Comparison of ENCODE assay signal across 9 mouse cellular contexts in the genomic region with DNA sequence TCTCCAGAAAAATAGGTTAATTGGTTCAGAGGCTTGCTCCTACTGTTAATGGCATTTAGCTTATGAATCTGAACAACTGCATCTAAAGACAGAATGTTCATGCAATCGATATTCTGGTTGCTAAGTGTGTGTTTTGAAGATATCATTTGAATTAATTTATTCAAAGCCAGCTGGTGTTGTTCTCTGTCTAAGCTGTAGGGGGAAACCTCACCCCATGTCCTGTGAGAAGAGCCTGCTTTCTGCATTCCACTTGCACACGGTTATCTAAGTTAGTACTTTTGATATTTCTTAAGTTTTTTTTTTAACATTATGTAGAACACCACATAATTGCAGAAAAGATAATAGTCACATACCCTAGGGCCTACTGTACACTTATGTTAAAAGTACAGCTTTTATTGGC.
DNase-seq lines count a peak whose midpoint lies in the region; ATAC-seq lines count a peak whose summit lies in the region.
"Had no signal": no experiment of that assay in that cellular context is flagged by ENCODE, and none has a peak within 500 bp of the region (broad histone marks: within the 10 kb centered on the region; RNA-seq: fewer than 3 reads in every experiment).

No protein-coding gene starts in this region.

- 36% methylated on average over 2 of the region's 2 CpGs for WGBS in midbrain, embryonic 11.5 days
- WGBS in midbrain, embryonic 10.5 days: 52% methylated on average over 2 of the region's 2 CpGs
- WGBS in hindbrain, embryonic 12.5 days: 39% methylated on average over 2 of the region's 2 CpGs

- no peaks in the 10 kb centered on the region for H3K36me3 ChIP-seq in midbrain, embryonic 11.5 days (ENCODE audit: control insufficient read depth, insufficient read depth, low read length)
- no peaks in the 10 kb centered on the region for H3K36me3 ChIP-seq in midbrain, embryonic 10.5 days
- no peaks in the 10 kb centered on the region for H3K36me3 ChIP-seq in hindbrain, embryonic 12.5 days
- H3K36me3 ChIP-seq: lung, embryonic 15.5 days had no signal

- no peaks in the 10 kb centered on the region for H3K9me3 ChIP-seq in midbrain, embryonic 11.5 days (ENCODE audit: control insufficient read depth, low read length)
- no peaks in the 10 kb centered on the region for H3K9me3 ChIP-seq in midbrain, embryonic 10.5 days (replicated peaks)
- no peaks in the 10 kb centered on the region for H3K9me3 ChIP-seq in hindbrain, embryonic 12.5 days (replicated peaks)
- H3K9me3 ChIP-seq: lung, embryonic 15.5 days had no signal

- H3K27ac ChIP-seq in midbrain, embryonic 11.5 days (ENCODE audit: low read depth, low read length): no peak overlapping the region
- no peak overlapping the region for H3K27ac ChIP-seq in midbrain, embryonic 10.5 days (replicated peaks)
- H3K27ac ChIP-seq in hindbrain, embryonic 12.5 days: no peak overlapping the region
- H3K27ac ChIP-seq: lung, embryonic 15.5 days had no signal

- DNase-seq in cerebellum, postnatal 14 days: peak; percentile 49 to 55
- DNase-seq in cerebellum, adult 8-10 months: no peak
- DNase-seq in midbrain, embryonic 11.5 days (ENCODE audit: low spot score, missing footprints): peak; percentile 93
- DNase-seq in midbrain, embryonic 10.5 days (ENCODE audit: low spot score): no peak
- peak; percentile 19 to 48 for DNase-seq in frontal cortex, postnatal 10 days (ENCODE audit: low spot score in 2 of 2)
- peak; percentile 26 for DNase-seq in lung, postnatal 36 days
- DNase-seq in gastrocnemius, postnatal 10 days: no peak

- H3K27me3 ChIP-seq in midbrain, embryonic 11.5 days (ENCODE audit: control insufficient read depth, insufficient read depth, low read length): no peaks in the 10 kb centered on the region
- no peaks in the 10 kb centered on the region for H3K27me3 ChIP-seq in midbrain, embryonic 10.5 days (ENCODE audit: low read depth, poor library complexity, severe bottlenecking)
- no peaks in the 10 kb centered on the region; the same call in 1 of the 2 replicates for H3K27me3 ChIP-seq in hindbrain, embryonic 12.5 days
- H3K27me3 ChIP-seq: lung, embryonic 15.5 days had no signal

- no peak overlapping the region for H3K9ac ChIP-seq in midbrain, embryonic 11.5 days (ENCODE audit: low read length)
- H3K9ac ChIP-seq in hindbrain, embryonic 12.5 days: no peak overlapping the region
- H3K9ac ChIP-seq: lung, embryonic 15.5 days had no signal

- no peak overlapping the region for H3K4me3 ChIP-seq in midbrain, embryonic 11.5 days (ENCODE audit: low read depth, low read length)
- H3K4me3 ChIP-seq in midbrain, embryonic 10.5 days: no peak overlapping the region
- H3K4me3 ChIP-seq in hindbrain, embryonic 12.5 days: no peak overlapping the region
- H3K4me3 ChIP-seq: lung, embryonic 15.5 days had no signal

- H3K4me1 ChIP-seq in midbrain, embryonic 11.5 days (ENCODE audit: control insufficient read depth, insufficient read depth, low read length): no peaks in the 10 kb centered on the region
- H3K4me1 ChIP-seq in midbrain, embryonic 10.5 days: no peaks in the 10 kb centered on the region
- no peaks in the 10 kb centered on the region for H3K4me1 ChIP-seq in hindbrain, embryonic 12.5 days
- H3K4me1 ChIP-seq: lung, embryonic 15.5 days had no signal

- ATAC-seq in midbrain, embryonic 11.5 days (ENCODE audit: low FRiP score): no peak
- no peak for ATAC-seq in hindbrain, embryonic 12.5 days (ENCODE audit: low FRiP score)

- no peak overlapping the region for H3K4me2 ChIP-seq in midbrain, embryonic 11.5 days
- no peak overlapping the region for H3K4me2 ChIP-seq in hindbrain, embryonic 12.5 days (replicated peaks)
- H3K4me2 ChIP-seq: lung, embryonic 15.5 days had no signal

Comparison
In these comparisons a context has a peak if more than half of its experiments do, and no peak if none do; other contexts are left out.
1. DNase-seq: peak in cerebellum, postnatal 14 days (2 of 2), midbrain, embryonic 11.5 days (single experiment), frontal cortex, postnatal 10 days (2 of 2) and lung, postnatal 36 days (single experiment); none in cerebellum, adult 8-10 months (single experiment), midbrain, embryonic 10.5 days (single experiment) and gastrocnemius, postnatal 10 days (single experiment).